Mouse (Mus musculus) small intestine, adult 2 months (tissue): ENCODE measurements around the gene Tbcb.

Experiments
- CTCF ChIP-seq: fragments of 200-500 bp; IDR thresholded peaks from 2 replicates; pipeline ENCODE4 v1.5.1; 2012; ENCODE audit warnings: low read depth, mild to moderate bottlenecking, control low read depth, inconsistent platforms, low read length, moderate library complexity, mixed read lengths; ENCODE audit not compliant: insufficient replicate concordance, insufficient read length; ENCODE audit errors: extremely low read depth
- POLR2A ChIP-seq: fragments of 200-500 bp; IDR thresholded peaks from 2 replicates; pipeline ENCODE4 v1.6.1; 2012; ENCODE audit warnings: low read depth, mild to moderate bottlenecking, control low read depth, inconsistent platforms, low read length, moderate library complexity

DNA sequence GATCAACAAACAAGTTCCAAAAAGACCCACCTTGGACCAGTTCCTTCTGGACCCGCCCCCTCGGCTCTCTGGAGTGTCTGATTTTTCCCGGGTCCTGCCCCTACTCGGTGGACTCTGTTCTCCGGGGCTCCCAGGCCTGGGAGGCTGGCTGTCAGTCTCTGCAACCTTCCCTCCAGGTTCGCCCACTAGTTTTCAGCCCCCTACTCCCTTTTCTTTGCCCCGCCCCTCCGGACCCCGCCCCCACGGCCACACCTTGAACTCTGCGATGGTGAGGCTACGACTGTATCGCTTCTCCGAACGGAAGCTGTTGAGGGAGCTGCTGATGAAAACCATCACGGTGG lies 774 bp downstream of the Tbcb start:
- TF ChIP-seq POLR2A (no peak), CTCF (no peak)
